Mouse (Mus musculus): ENCODE data around the gene Satb1.

The Satb1 gene

DNA sequence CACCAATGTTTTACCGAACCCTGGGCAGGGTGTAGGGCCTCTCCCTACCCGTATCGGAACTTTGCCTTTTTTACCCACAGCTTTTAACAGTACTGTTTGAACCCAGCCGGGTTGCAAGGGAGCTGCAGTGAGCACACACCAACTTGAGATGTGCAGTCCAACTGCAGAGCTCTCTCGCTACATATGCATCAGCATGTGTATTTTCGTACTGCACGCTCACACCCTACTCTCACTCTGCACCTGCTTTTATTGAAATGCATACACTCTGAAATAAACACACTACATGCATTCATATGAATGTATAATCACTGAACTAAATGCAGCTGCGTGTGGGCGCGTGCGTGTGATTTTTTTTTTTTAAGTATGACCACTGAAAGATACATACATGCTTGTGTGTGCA lies 53.1 kb downstream of the Satb1 start:
- in situ Hi-C loops (cut with MseI, MboI) = no loop called here

DNA sequence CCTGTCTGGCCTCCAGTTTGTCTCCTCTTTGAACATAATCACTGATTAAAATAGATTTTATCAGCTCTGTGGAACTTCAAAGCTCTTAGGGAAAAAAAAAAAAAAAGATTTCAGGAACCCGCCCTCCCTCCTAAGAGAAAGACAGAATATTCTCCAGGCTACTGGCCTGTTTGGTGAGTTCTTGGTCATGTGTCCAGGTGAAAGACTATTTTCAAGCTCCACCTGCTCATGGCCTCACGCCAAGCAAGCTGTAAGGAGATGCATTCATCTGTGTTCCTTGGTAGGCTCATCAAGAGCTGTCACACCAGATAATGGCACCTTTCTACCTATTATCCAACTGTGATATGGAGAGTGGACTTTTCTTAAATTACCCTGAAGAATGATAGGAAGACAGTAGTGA lies 54.1 kb downstream of the Satb1 start:
- in situ Hi-C loops (cut with MseI, MboI) = no loop called here

DNA sequence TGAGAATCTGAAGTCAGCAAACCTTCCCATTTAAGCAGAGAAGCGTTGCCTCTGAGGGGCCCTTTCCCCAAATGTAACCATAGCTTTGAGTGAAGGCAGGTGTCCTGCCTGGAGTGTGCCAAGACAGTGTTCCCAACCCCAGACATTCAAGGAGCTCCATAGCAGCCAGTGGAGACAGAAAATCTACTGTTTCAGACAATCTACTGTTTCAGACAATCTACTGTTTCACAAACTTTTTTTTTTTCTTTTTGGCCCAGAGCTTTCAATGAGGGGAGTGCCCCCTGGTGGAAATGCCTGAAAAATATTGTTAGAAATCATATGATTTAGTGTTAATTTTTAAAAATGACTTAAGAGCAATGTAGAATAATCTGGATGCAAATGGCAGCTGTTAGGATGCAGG lies 55.3 kb downstream of the Satb1 start:
- in situ Hi-C loops (cut with MseI, MboI) = no loop called here

DNA sequence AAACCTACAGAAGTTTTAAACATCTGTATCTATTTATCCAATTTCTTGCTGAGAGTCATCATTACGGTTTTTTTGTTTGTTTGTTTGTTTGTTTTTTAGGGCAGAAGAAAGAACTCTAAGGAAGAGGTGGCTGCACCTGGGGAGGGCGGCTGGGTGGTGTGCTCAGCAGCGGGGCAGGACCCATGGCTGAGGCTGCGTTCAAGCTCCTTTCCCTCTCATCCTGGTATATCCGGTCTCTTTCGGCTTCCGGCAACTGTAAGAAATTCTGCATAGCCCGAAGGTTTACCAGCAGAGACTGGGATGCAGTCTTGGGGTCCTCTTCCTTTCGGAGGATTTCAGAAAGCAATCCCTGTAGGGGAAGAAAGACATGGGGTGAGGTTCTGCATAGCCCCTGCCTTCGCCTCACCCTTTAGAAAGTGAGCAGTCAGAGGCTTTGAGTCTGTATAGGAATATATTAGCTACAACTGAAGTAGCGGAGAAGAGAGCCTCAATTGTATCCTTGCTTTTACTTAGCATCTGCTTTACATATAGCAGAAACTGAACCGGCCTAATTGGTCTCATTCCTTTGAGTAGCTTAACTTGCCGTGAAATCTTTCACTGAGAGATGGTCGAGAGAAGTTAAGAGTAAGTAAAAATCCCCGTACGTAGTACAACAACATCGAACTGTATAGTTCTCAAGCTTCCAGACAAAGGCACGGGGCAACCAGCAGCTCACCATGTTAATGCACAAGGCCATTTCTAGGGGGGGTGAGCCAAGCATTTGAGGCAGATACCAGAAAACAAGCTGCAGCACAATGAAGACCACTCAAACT lies 57.8 kb downstream of the Satb1 start:
- in situ Hi-C loops (cut with MseI, MboI) = no loop called here

DNA sequence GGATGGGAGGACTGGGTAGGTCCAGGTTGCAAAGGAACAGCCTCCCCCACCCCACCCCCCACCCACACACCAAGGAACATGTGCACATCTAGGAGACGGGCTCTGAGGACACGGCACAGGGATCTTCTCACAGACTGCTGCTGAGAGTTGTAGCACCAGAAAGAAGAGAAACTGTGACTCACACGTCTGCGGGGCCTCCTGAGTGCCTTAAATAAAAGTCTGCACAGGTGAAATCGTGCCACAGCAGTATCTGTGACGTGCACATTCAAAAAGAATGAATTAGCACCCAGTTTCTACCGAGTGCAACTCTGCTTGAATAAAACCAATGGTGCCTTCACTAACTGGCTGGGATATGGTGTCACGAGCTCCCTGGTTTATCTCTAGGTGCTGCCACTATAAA lies 69.5 kb downstream of the Satb1 start:
- in situ Hi-C loops (cut with MseI, MboI) = no loop called here

DNA sequence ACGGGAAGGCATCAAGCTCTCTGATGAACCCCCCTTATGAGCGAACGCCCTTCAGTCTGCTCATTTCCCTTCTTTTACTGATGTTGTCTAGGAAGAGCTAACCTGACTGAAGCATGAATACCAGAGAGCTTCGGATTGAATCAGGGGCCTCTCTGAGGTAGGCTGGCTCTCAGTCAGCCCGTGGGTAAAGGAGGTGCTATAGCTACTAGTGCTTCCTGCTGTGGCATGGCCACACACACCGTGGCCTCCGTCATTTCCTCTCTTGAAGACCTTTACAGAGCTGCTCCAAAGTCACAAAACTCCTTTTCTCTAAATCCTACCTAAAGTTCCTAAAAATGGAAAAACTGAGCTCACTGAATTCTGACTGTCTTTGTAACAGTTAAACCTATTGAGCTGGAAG lies 70.6 kb downstream of the Satb1 start:
- in situ Hi-C loops (cut with MseI, MboI) = no loop called here

DNA sequence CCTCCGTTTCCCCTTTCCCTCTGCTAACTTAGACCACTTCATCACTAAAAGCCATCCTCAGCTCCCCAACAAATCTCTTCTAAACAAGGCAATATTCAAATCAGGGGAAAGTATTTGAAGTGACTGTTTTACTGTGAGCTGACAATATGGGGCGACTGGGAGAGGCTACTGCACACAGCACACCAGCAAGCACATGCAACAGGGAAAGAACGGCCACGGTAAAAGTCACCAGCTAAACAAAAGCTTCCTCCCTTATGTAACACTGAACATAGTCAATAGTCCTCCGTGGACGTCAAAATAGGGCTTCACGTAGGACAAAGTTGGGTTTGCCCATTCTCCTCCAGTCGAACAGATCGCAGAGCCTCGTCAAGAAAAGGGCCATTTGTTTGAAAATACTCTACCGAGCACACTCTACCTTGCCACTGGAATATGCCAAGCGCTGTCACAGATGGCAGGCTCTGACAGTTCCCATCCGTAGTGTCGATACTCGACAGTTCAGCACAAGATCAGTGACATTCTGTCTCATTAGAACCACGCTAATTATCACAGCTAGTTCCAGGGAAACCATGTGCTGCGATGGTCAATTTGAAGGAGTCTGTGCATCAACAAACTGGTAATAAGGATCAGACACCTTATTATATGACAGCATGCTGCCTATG lies 72.0 kb downstream of the Satb1 start:
- in situ Hi-C loops (cut with MseI, MboI) = no loop called here

DNA sequence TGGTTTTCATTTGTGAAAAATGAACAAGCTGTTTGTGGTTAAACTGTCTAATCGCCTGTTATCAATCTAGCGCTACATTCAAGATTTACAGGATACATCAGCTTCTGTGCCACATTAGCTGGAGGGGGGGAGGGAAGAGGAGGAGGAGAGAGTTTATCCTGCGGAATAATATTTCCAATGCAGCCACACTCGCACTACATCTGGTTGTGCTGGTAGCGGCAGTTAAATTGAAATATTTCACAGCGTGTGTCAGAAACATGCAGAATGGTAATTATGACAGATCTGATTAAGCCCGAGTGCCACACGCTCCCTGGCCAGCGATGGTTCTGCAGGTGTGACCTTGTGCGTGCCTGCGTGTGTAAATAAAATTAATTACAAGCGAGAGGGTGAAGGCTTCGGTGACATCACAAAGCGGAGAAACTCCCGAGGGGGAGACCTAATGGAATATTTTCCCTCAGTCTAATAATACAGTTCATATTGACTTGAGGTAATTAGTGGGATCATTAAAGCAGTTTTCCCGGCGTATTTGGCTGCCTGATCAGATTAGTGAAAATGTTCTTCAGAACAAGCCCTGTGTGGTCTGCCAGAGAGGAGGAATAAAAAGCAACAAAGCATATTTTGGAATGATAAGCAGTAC lies 72.7 kb downstream of the Satb1 start:
- in situ Hi-C loops (cut with MseI, MboI) = no loop called here

DNA sequence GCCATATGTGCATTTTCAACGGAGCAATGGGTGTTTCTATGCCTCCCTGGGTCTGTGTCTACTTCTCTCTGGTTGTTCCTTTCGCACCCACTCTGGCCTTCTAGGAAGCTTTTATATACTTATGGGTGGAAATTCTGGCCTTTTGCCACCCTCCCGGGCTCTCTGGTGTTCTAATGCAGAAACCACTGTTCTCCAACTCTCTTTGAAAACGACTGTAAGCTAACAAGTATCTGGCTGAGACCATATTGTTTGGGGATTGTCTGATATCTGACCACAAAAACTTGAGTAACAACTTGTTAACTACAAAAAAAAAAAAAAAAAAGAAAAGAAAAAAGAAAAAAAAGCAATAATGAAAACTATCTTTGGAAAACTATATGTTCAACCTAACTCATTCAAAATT lies 73.6 kb downstream of the Satb1 start:
- in situ Hi-C loops (cut with MseI, MboI) = no loop called here

DNA sequence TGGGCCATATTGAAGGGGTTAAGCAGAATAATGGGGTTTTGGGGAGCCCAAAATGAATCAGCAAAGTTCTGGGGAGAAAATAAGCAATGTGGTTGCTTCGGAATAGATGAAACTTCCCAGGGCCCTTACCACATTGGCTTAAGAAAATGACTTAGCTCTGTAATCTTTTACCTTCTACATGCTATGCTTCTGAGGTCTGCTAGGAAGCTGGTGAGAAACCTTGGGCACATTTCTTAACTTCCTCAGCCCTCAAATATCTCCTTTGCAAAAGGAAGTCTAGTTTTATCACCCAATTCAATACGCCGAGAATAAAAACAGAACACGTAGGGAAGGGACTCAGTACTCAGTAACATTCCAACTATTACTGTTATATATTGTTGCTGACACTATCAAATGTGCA lies 80.9 kb downstream of the Satb1 start:
- in situ Hi-C loops (cut with MseI, MboI) = no loop called here

DNA sequence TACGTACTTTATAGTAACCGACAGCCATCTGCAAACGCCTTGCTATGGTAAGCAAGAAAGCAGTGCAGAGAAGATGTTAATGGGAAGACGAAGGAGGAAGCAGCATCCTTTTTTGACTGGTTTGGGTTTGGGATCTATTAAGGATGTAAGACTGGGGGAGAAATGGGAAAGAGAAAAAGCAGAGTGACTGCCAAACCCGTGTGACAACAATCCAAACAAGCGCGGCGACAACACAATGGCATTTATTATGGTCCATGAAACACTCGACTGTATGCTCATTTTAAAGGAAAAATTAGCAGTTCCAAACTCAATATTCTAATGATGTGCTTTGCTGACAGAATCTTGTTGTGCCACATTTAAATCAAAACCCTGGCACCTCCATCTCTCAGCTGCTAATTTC lies 85.9 kb downstream of the Satb1 start:
- in situ Hi-C loops (cut with MseI, MboI) = no loop called here

DNA sequence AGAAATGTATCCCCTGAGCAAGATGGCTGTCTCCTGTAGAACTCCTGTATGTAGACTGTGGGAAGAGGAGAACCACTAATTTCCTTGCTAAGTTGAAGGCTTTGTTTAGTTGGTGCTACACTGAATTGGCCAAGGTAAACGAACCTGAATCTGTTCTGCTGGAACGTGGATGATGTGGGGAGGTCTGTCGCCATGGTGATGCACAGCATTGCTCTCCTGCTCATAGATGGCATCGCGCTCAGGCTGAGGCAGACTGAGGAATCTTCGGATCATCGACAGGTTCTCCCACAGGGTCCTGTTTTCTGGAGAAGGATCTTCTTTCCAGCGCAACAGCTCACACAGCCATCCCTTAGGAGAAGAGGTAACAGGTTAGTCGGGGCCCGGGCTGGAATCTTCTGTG lies 90.6 kb downstream of the Satb1 start:
- in situ Hi-C loops (cut with MseI, MboI) = no loop called here

DNA sequence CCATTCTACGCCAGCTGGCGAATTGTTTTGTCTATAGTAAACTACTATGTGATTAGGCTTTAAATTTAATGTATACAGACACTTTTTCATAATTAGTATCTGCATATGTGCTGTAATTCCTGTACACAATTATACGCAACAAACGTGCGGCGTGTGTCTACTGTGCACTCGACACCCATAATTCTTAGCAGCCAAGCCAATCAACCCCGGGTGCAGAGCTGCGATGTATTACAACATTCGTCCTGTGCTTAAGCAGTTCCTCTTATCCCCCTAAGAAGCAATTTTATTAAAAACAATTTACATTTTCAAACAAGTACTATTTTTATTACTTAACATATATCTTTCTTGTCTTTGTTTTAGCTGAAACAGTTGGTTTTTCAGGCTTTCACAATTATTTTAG lies 92.0 kb downstream of the Satb1 start:
- in situ Hi-C loops (cut with MseI, MboI) = no loop called here

DNA sequence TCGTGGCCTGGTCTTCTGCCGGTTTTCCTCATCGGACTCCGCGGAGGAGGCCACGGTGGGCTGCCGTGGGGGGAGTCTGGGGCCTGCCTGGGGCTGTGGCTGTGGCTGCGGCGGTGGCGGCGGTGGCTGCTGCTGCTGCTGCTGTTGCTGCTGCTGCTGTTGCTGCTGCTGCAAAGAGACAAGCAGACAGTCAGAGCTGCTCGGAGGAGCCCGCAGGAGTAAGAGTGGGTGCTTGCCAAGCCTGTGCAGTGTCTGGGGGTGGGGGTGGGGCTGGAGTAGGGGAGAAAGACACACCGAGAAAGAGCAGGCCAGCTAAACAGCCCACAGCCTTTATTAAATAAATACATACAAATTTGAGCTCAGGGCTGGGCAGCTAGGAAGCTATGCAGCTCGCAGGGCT lies 92.8 kb downstream of the Satb1 start:
- in situ Hi-C loops (cut with MseI, MboI) = no loop called here

DNA sequence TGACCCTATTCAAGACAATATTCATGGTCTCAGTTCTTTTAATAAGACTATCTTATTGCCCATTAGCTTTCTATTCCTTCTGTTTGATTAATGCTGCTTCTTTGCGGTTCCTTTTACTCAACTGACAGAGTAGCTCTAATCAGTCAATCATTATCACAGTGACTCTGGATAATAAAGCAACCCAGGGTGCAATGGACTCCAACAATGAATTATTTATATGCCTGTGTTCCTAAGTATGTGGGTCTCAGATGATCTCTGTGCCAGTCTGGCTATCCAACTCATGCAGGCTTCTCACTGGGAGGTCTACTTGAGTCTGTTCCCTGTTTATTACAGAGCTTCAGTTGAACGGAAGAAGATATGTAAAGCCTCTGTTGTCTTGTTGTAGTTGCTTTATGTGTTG lies 108.6 kb downstream of the Satb1 start:
- in situ Hi-C loops (cut with MseI, MboI) = no loop called here

DNA sequence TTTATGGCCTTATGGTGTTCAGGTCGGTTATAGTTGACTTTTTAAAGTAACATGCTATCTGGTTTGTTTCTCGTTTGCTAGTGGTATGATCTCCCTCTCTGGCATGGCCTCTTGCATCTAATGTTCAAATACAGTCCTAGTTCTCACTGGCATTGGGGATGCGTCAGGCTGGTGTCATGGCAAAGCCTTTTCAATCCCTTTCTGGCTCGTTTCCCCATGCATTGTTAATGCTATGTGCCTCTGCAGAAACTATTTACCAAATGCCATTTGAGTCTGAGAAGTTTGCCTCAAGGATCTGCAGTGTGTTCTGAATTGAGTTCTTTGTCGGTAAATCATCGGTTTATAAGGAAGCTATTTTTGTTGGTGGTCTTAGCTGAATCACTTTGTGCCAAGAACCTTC lies 137.4 kb downstream of the Satb1 start:
- in situ Hi-C loops (cut with MseI, MboI) = no loop called here

DNA sequence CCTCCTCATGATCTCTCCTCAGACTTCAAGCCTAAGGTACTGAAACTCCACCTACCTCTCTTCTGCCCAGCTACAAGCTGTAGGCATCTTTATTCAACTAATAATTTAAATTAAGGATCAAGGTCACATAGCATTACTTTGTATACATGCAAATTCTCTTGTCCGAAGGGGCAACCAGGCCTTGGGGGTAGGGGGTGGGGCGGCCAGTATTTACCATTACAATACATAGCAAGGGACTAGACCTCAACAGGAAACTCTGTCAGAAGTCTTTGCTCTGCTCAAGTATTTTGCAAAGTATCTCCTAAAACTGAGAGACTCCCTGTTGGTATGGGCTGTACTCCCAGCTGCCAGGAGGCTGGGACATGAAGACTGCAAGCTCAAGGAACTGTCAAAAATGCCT lies 137.8 kb downstream of the Satb1 start:
- in situ Hi-C loops (cut with MseI, MboI) = no loop called here

DNA sequence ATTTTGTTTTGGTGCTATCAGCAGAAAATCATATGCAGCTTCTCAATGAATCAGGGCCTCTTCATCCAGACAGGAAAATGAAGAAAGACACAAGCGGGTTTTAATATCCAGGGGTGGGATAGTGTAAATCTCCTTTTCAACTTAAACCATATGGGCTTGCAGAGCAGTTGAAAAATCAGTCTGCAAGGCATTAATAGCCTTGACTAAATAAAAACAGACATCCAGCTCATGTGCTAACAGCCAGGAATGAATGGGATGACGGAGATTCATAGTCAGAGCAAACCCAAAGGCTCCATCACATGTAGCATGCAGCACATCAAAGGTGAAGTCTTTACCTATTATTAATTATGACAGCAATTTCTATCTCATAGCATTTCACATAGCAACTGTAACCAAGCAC lies 142.6 kb downstream of the Satb1 start:
- in situ Hi-C loops (cut with MseI, MboI) = no loop called here

DNA sequence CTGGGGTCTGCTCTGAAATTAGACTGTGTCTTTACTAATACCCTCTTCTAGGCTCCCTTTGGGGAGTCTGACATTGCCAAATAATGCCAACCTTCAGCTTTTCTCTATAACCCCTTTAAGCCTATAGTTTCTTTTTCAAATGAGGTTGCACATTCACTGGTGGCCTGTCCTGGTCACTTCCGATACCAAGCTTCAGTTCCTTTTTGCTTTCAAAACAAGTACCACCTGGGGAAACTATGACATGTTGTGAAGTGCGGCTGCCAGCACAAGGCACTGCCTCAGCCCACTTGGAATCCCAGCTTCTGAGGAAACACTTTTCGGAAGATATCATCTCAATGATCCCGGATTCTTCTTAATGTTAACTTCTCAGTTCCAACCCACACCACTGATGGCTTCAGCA lies 145.9 kb downstream of the Satb1 start:
- in situ Hi-C loops (cut with MseI, MboI) = no loop called here
